Comparison of ENCODE assay signal across 17 mouse cellular contexts in the genomic region with DNA sequence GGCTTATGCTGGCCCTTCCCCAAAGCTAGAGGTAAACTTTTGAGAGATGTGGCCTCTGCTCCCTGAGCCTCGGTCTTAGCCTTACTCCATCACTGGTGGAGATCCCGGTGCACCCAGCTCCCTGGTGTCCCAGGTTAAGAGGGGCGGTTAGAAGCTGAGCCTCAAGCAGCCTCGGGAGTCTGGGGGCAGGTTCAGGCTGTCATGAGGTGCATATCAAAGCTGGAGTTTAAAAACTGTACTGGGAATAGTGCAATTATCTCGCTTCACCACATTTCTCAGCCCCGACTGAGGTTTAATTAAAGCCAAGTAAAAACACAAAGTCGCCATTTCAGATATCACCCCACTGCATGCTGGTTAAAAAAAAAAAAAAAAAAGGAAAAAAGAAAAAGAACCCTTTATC.
DNase-seq lines count a peak whose midpoint lies in the region; ATAC-seq lines count a peak whose summit lies in the region.
"Had no signal": no experiment of that assay in that cellular context is flagged by ENCODE, and none has a peak within 500 bp of the region (broad histone marks: within the 10 kb centered on the region; RNA-seq: fewer than 3 reads in every experiment).

No protein-coding gene starts in this region.

- WGBS in neural tube, embryonic 13.5 days: 45% methylated on average over 7 of the region's 7 CpGs
- 41% methylated on average over 7 of the region's 7 CpGs for WGBS in forebrain, embryonic 12.5 days
- 48% methylated on average over 7 of the region's 7 CpGs for WGBS in midbrain, embryonic 12.5 days

- H3K4me3 ChIP-seq in neural tube, embryonic 13.5 days: no peak overlapping the region
- H3K4me3 ChIP-seq in forebrain, embryonic 12.5 days (replicated peaks): no peak overlapping the region
- H3K4me3 ChIP-seq in midbrain, embryonic 12.5 days: no peak overlapping the region
- H3K4me3 ChIP-seq: heart, embryonic 13.5 days; limb, embryonic 13.5 days; stomach, embryonic 15.5 days had no signal

- H3K9ac ChIP-seq in neural tube, embryonic 13.5 days: no peak overlapping the region
- no peak overlapping the region for H3K9ac ChIP-seq in forebrain, embryonic 12.5 days
- H3K9ac ChIP-seq in midbrain, embryonic 12.5 days (replicated peaks): no peak overlapping the region
- H3K9ac ChIP-seq: heart, embryonic 13.5 days; limb, embryonic 13.5 days; liver, embryonic 14.5 days; stomach, embryonic 15.5 days had no signal

- H3K4me1 ChIP-seq in neural tube, embryonic 13.5 days (replicated peaks): peaks cover 40% of the 10 kb centered on the region
- H3K4me1 ChIP-seq in forebrain, embryonic 12.5 days: peaks cover 17% of the 10 kb centered on the region
- H3K4me1 ChIP-seq in midbrain, embryonic 12.5 days: peaks cover 26% of the 10 kb centered on the region
- H3K4me1 ChIP-seq: stomach, embryonic 15.5 days had no signal

- no peak overlapping the region for H3K4me2 ChIP-seq in neural tube, embryonic 13.5 days
- H3K4me2 ChIP-seq in forebrain, embryonic 12.5 days: no peak overlapping the region
- H3K4me2 ChIP-seq in midbrain, embryonic 12.5 days (replicated peaks): no peak overlapping the region
- H3K4me2 ChIP-seq: heart, embryonic 13.5 days; limb, embryonic 13.5 days; stomach, embryonic 15.5 days had no signal

- no peaks in the 10 kb centered on the region for H3K36me3 ChIP-seq in neural tube, embryonic 13.5 days
- H3K36me3 ChIP-seq in forebrain, embryonic 12.5 days (replicated peaks): 0 out of 2 replicates have a peak, but pooled peaks cover 5% of the 10 kb centered on the region
- no peaks in the 10 kb centered on the region for H3K36me3 ChIP-seq in midbrain, embryonic 12.5 days
- H3K36me3 ChIP-seq: heart, embryonic 13.5 days; limb, embryonic 13.5 days; stomach, embryonic 15.5 days had no signal

- no peaks in the 10 kb centered on the region for H3K9me3 ChIP-seq in neural tube, embryonic 13.5 days
- 0 out of 2 replicates have a peak, but pooled peaks cover 3% of the 10 kb centered on the region for H3K9me3 ChIP-seq in forebrain, embryonic 12.5 days
- H3K9me3 ChIP-seq in midbrain, embryonic 12.5 days: no peaks in the 10 kb centered on the region
- H3K9me3 ChIP-seq: heart, embryonic 13.5 days; limb, embryonic 13.5 days; stomach, embryonic 15.5 days had no signal

- ATAC-seq in neural tube, embryonic 13.5 days (ENCODE audit: low read depth): no peak
- peak; percentile 55; the same call in 1 of the 2 replicates for ATAC-seq in forebrain, embryonic 12.5 days (ENCODE audit: low FRiP score)
- ATAC-seq in midbrain, embryonic 12.5 days (ENCODE audit: low FRiP score, low read depth): no peak
- ATAC-seq: intestine, embryonic 16.5 days had no signal

- H3K27me3 ChIP-seq in neural tube, embryonic 13.5 days: no peaks in the 10 kb centered on the region
- no peaks in the 10 kb centered on the region for H3K27me3 ChIP-seq in forebrain, embryonic 12.5 days
- H3K27me3 ChIP-seq in midbrain, embryonic 12.5 days: no peaks in the 10 kb centered on the region
- H3K27me3 ChIP-seq: heart, embryonic 13.5 days; stomach, embryonic 15.5 days had no signal

- H3K27ac ChIP-seq in neural tube, embryonic 13.5 days (replicated peaks): 0 out of 2 replicates have a peak overlapping the region, but pooled peaks have one; percentile 35
- peak overlapping the region; percentile 42; the same call in 1 of the 2 replicates for H3K27ac ChIP-seq in forebrain, embryonic 12.5 days
- 0 out of 2 replicates have a peak overlapping the region, but pooled peaks have one; percentile 32 for H3K27ac ChIP-seq in midbrain, embryonic 12.5 days (replicated peaks)
- H3K27ac ChIP-seq: heart, embryonic 13.5 days; limb, embryonic 13.5 days; liver, embryonic 14.5 days; stomach, embryonic 15.5 days had no signal

- DNase-seq in neural tube, embryonic 10.5 days (ENCODE audit: extremely low spot score, low spot score): no peak
- DNase-seq in ovary, adult 18-20 months (ENCODE audit: low spot score): no peak
- DNase-seq in layer of hippocampus, postnatal 10 days (ENCODE audit: low spot score in 2 of 2): no peak
- no peak for DNase-seq in lung, postnatal 14 days
- DNase-seq: cerebellum, postnatal 10 days; embryo, embryonic 11 days; gastrocnemius, postnatal 36 days; heart, postnatal 36 days; kidney, postnatal 10 days had no signal
